Mouse (Mus musculus) heart, adult 2 months (tissue): Measurements from ENCODE around the gene Sema7a.

ENCODE experiments used
- CTCF ChIP-seq: fragments of 200-600 bp; IDR thresholded peaks from 2 replicates; pipeline ENCODE4 v1.8.1; 2022; ENCODE audit warnings: antibody characterized with exemption, mild to moderate bottlenecking, moderate library complexity
- EP300 ChIP-seq: fragments of 200-500 bp; IDR thresholded peaks from 2 replicates; pipeline ENCODE4 v1.6.1; 2011; ENCODE audit warnings: low read depth, low read length, control low read depth; ENCODE audit not compliant: insufficient read depth

DNA sequence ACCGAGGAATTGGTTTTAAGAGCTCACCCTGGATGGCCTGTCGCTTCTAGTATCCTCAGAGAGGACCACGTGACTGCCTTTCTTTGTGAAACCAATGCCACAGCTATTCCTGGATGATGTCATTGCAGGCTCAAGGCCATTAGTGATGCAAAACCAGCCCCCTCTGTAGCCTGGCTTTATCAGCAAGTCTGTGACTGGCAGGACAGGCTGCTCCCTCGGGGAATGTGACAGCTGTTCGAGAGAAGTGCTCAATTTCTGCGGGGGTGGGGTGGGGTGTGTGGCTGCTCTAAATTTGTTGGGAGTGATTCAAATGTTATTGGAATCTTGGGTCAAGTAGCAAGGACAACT is 69.1 kb downstream of the Sema7a start:
- TF ChIP-seq CTCF (no peak), EP300 (peak; percentile 71; the same call in 1 of the 2 replicates)
